In the genomic region with DNA sequence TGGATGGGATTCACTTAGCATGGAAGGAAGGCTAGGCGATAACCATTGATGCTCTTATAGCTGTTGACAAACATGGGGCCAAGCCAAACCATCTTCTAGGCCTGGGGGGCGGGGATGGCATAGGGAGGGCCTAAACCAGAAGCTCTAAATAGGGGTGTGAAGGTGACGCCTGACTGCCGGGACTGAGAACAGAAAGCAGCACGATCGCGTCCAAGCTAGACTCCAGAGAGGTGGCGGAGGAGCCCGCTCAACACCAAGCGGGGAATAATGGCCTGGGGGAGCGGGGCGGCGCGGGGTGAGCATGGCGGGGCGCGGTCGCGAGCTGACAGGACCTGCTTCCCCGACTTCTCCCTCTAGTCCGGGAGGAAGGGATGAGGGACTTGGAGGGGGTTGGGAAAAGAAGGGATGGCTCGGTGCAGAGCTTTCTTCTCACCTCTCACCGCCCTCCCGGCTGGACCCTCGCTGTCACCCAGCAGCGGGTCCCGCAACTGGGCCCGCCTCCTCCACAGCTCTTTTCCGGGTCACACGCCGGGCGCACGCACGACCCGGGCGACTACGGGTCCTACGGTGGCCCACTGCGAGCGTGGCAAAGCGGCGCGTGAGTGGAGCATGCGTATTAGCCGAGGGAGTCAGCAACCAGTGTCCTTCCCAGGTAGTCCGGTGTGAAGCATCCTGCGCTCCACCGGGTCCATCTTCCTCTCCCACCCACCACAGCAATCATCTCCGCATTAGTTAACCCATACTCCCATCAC, we compare ENCODE assay signal across 8 mouse cellular contexts. TPM values are rescaled to one million over a fixed set of nuclear protein-coding genes. Genes with fewer than 3 reads are reported as not detected.
DNase-seq lines count a peak whose midpoint lies in the region; ATAC-seq lines count a peak whose summit lies in the region.

Cul9 (minus strand) TSS at position 576 of the 752 bp plus-strand sequence.

- WGBS in intestine, embryonic 14.5 days = 3% methylated on average over 49 of the region's 49 CpGs

- no peaks in the 10 kb centered on the region for H3K27me3 ChIP-seq in intestine, embryonic 14.5 days (replicated peaks; ENCODE audit: control insufficient read depth, insufficient read depth, low read length)
- no peaks in the 10 kb centered on the region for H3K27me3 ChIP-seq in megakaryocyte, embryonic 14.5 days (replicated peaks)

- peaks cover 36% of the 10 kb centered on the region for H3K36me3 ChIP-seq in intestine, embryonic 14.5 days (ENCODE audit: control insufficient read depth, insufficient read depth, low read length)
- H3K36me3 ChIP-seq in megakaryocyte, embryonic 14.5 days (replicated peaks; ENCODE audit: low read length) = peaks cover 64% of the 10 kb centered on the region

- peak within 1 kb of the TSS; percentile 57 for H3K9ac ChIP-seq in intestine, embryonic 14.5 days (ENCODE audit: low read length)

- no peak within 1 kb of the TSS for H3K27ac ChIP-seq in intestine, embryonic 14.5 days (ENCODE audit: low read depth)

- H3K4me2 ChIP-seq in intestine, embryonic 14.5 days (ENCODE audit: low read length) = peak within 1 kb of the TSS; percentile 85

- peak within 1 kb of the TSS; percentile 53 for H3K4me3 ChIP-seq in intestine, embryonic 14.5 days (ENCODE audit: low read depth, low read length)
- peak within 1 kb of the TSS; percentile 93 for H3K4me3 ChIP-seq in megakaryocyte, embryonic 14.5 days (replicated peaks)

- peaks cover 14% of the 10 kb centered on the region; the same call in 1 of the 2 replicates for H3K4me1 ChIP-seq in intestine, embryonic 14.5 days (replicated peaks; ENCODE audit: control insufficient read depth, insufficient read depth, low read length)
- H3K4me1 ChIP-seq in megakaryocyte, embryonic 14.5 days = peaks cover 47% of the 10 kb centered on the region

- H3K9me3 ChIP-seq in intestine, embryonic 14.5 days (ENCODE audit: control insufficient read depth, low read length) = no peaks in the 10 kb centered on the region
- no peaks in the 10 kb centered on the region for H3K9me3 ChIP-seq in megakaryocyte, embryonic 14.5 days

- peak; percentile 88 for DNase-seq in adrenal gland, postnatal 10 days
- DNase-seq in embryo, embryonic 11 days = peak; percentile 80
- peak in 1 of 2 experiments; percentile 78 for DNase-seq in gastrocnemius, postnatal 4 days (ENCODE audit: low spot score in 2 of 2)
- DNase-seq in intestine, embryonic 14.5 days (ENCODE audit: low spot score) = peak; percentile 76
- peak; percentile 71 to 91 for DNase-seq in left cerebral cortex, adult 9 months (ENCODE audit: low spot score in 2 of 2)
- peak; percentile 92 to 94 for DNase-seq in right cerebral cortex, adult 2 months (ENCODE audit: low spot score in 2 of 2)
- no peak for DNase-seq in c-Kit-positive CD71-positive TER-119-positive erythroid progenitor cells, embryonic 14.5 days (ENCODE audit: low spot score)

- peak; percentile 23; the same call in 1 of the 2 replicates for ATAC-seq in intestine, embryonic 14.5 days (replicated peaks; ENCODE audit: low FRiP score, low TSS enrichment, low read depth)

RNA-seq across cellular contexts. Expression of gene Cul9, which starts in this region (rescaled TPM):
- 10 to 100 TPM; 14.3 to 22.9 TPM for total RNA-seq in adrenal gland, postnatal 10 days (2021)
- total RNA-seq in gastrocnemius, postnatal 4 days (2021) = 10 to 100 TPM; 13.5 to 15.0 TPM
- polyA plus RNA-seq in intestine, embryonic 14.5 days (2014; fragmentation: Nextera tagmentation; extraction: Ambion mirVana) = 3.8 and 3.9 TPM in 2 replicates
- polyA plus RNA-seq in megakaryocyte, embryonic 14.5 days (2012; ENCODE audit: insufficient read depth, low replicate concordance) = 2.4 and 6.0 TPM in 2 replicates
